9 mouse cellular contexts compared by ENCODE assay signal in the genomic region with DNA sequence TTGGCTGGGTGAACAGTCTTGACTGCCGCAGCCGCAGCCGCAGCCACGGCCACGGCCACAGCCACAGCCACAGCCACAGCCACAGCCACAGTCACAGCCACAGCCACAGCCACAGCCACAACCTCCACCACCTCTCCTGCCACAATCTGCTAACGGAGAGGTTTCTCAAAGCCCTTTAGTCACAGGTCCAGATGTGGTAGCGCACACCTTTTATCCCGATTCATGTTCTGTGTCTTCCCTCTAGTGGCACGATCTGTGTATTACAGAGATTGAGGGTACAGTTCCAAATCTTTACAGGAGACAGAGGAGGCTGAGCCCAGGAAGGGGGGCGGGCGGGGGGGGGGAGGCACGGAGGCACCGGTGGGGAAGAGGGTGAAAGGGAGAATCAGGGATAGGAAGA. TPM values are rescaled to one million over a fixed set of nuclear protein-coding genes. Genes with fewer than 3 reads are reported as not detected.
DNase-seq lines count a peak whose midpoint lies in the region; ATAC-seq and TF ChIP-seq lines count a peak whose summit lies in the region.
"Had no signal": no experiment of that assay in that cellular context is flagged by ENCODE, and none has a peak within 500 bp of the region (broad histone marks: within the 10 kb centered on the region; RNA-seq: fewer than 3 reads in every experiment).

No protein-coding gene starts in this region.

- TF ChIP-seq POLR2A in thymus, adult 2 months (IDR thresholded peaks at IDR 0.05; ENCODE audit: control insufficient read depth, extremely low read depth, insufficient read depth, low read length, poor library complexity): no peak

- H3K4me3 ChIP-seq in forebrain, embryonic 10.5 days: no peak overlapping the region
- no peak overlapping the region for H3K4me3 ChIP-seq in forebrain, embryonic 12.5 days (replicated peaks)
- H3K4me3 ChIP-seq in embryonic facial prominence, embryonic 11.5 days (ENCODE audit: low read depth, low read length): no peak overlapping the region
- H3K4me3 ChIP-seq in kidney, embryonic 14.5 days (ENCODE audit: low read length): no peak overlapping the region
- no peak overlapping the region for H3K4me3 ChIP-seq in lung, embryonic 15.5 days
- H3K4me3 ChIP-seq in thymus, adult 2 months (ENCODE audit: control insufficient read depth, insufficient read depth, low read length): no peak overlapping the region

- H3K36me3 ChIP-seq in forebrain, embryonic 10.5 days (replicated peaks): no peaks in the 10 kb centered on the region
- H3K36me3 ChIP-seq in forebrain, embryonic 12.5 days (replicated peaks): no peaks in the 10 kb centered on the region
- H3K36me3 ChIP-seq in embryonic facial prominence, embryonic 11.5 days (replicated peaks; ENCODE audit: control insufficient read depth, insufficient read depth, low read depth, low read length): no peaks in the 10 kb centered on the region
- H3K36me3 ChIP-seq in kidney, embryonic 14.5 days (ENCODE audit: control insufficient read depth, insufficient read depth, low read length): no peaks in the 10 kb centered on the region
- no peaks in the 10 kb centered on the region for H3K36me3 ChIP-seq in lung, embryonic 15.5 days
- no peaks in the 10 kb centered on the region for H3K36me3 ChIP-seq in thymus, adult 2 months (ENCODE audit: control insufficient read depth, insufficient read depth, low read length)

- no peaks in the 10 kb centered on the region; the same call in 1 of the 2 replicates for H3K9me3 ChIP-seq in forebrain, embryonic 10.5 days
- no peaks in the 10 kb centered on the region for H3K9me3 ChIP-seq in forebrain, embryonic 12.5 days
- no peaks in the 10 kb centered on the region for H3K9me3 ChIP-seq in embryonic facial prominence, embryonic 11.5 days (replicated peaks; ENCODE audit: control insufficient read depth, low read length)
- H3K9me3 ChIP-seq in kidney, embryonic 14.5 days (ENCODE audit: control insufficient read depth, low read length): no peaks in the 10 kb centered on the region
- H3K9me3 ChIP-seq in lung, embryonic 15.5 days: no peaks in the 10 kb centered on the region

- H3K27ac ChIP-seq in forebrain, embryonic 10.5 days: no peak overlapping the region
- no peak overlapping the region for H3K27ac ChIP-seq in forebrain, embryonic 12.5 days
- H3K27ac ChIP-seq in embryonic facial prominence, embryonic 11.5 days (replicated peaks; ENCODE audit: low read depth, low read length): no peak overlapping the region
- H3K27ac ChIP-seq in kidney, embryonic 14.5 days (ENCODE audit: low read depth, low read length): no peak overlapping the region
- peak overlapping the region; percentile 79 for H3K27ac ChIP-seq in lung, embryonic 15.5 days
- no peak overlapping the region for H3K27ac ChIP-seq in thymus, adult 2 months (ENCODE audit: control insufficient read depth, insufficient read depth, low read length)

- H3K27me3 ChIP-seq in forebrain, embryonic 10.5 days (ENCODE audit: poor library complexity, severe bottlenecking): peaks cover 4% of the 10 kb centered on the region
- 0 out of 2 replicates have a peak, but pooled peaks cover 3% of the 10 kb centered on the region for H3K27me3 ChIP-seq in forebrain, embryonic 12.5 days
- H3K27me3 ChIP-seq in embryonic facial prominence, embryonic 11.5 days (ENCODE audit: control insufficient read depth, insufficient read depth, low read length): no peaks in the 10 kb centered on the region
- H3K27me3 ChIP-seq in kidney, embryonic 14.5 days (ENCODE audit: control insufficient read depth, insufficient read depth, low read length): no peaks in the 10 kb centered on the region
- no peaks in the 10 kb centered on the region for H3K27me3 ChIP-seq in lung, embryonic 15.5 days
- H3K27me3 ChIP-seq in thymus, adult 2 months (ENCODE audit: control insufficient read depth, insufficient read depth, low read length): no peaks in the 10 kb centered on the region

- DNase-seq in forebrain, embryonic 10.5 days (ENCODE audit: extremely low spot score, low spot score): peak; percentile 32
- DNase-seq in 3134 (ENCODE audit: extremely low read depth, insufficient read length, low spot score): peak; percentile 56
- DNase-seq in adrenal gland, adult 2 months: peak; percentile 50
- DNase-seq in embryonic facial prominence, embryonic 11.5 days (ENCODE audit: low spot score): peak; percentile 80
- peak; percentile 61 for DNase-seq in thymus, adult 2 months

- H3K4me2 ChIP-seq in forebrain, embryonic 12.5 days: no peak overlapping the region
- no peak overlapping the region for H3K4me2 ChIP-seq in embryonic facial prominence, embryonic 11.5 days (ENCODE audit: low read depth, low read length)
- no peak overlapping the region for H3K4me2 ChIP-seq in kidney, embryonic 14.5 days (replicated peaks; ENCODE audit: low read depth, low read length)
- peak overlapping the region; percentile 15; the same call in 1 of the 2 replicates for H3K4me2 ChIP-seq in lung, embryonic 15.5 days

- peaks cover 8% of the 10 kb centered on the region for H3K4me1 ChIP-seq in forebrain, embryonic 10.5 days
- no peaks in the 10 kb centered on the region for H3K4me1 ChIP-seq in forebrain, embryonic 12.5 days
- H3K4me1 ChIP-seq in embryonic facial prominence, embryonic 11.5 days (ENCODE audit: control insufficient read depth, insufficient read depth, low read length): no peaks in the 10 kb centered on the region
- peaks cover 19% of the 10 kb centered on the region for H3K4me1 ChIP-seq in kidney, embryonic 14.5 days (ENCODE audit: control insufficient read depth, insufficient read depth, low read length)
- peaks cover 20% of the 10 kb centered on the region for H3K4me1 ChIP-seq in lung, embryonic 15.5 days
- peaks cover 7% of the 10 kb centered on the region; the same call in 1 of the 2 replicates for H3K4me1 ChIP-seq in thymus, adult 2 months (replicated peaks; ENCODE audit: control insufficient read depth, insufficient read depth, low read length)

- TF ChIP-seq CTCF in thymus, adult 2 months (IDR thresholded peaks at IDR 0.05; ENCODE audit: borderline replicate concordance, control insufficient read depth, extremely low read depth, insufficient read depth, low read length, poor library complexity): no peak

- H3K9ac ChIP-seq in forebrain, embryonic 12.5 days: no peak overlapping the region
- H3K9ac ChIP-seq in embryonic facial prominence, embryonic 11.5 days (replicated peaks; ENCODE audit: low read length): no peak overlapping the region
- H3K9ac ChIP-seq in kidney, embryonic 14.5 days (ENCODE audit: low read depth, low read length): no peak overlapping the region
- H3K9ac ChIP-seq in lung, embryonic 15.5 days: no peak overlapping the region

- WGBS in forebrain, embryonic 10.5 days: 53% methylated on average over 13 of the region's 13 CpGs
- WGBS in forebrain, embryonic 12.5 days: 52% methylated on average over 12 of the region's 13 CpGs
- 53% methylated on average over 13 of the region's 13 CpGs for WGBS in embryonic facial prominence, embryonic 11.5 days
- 58% methylated on average over 13 of the region's 13 CpGs for WGBS in kidney, embryonic 14.5 days
- WGBS in lung, embryonic 15.5 days: 44% methylated on average over 13 of the region's 13 CpGs
- 61% methylated on average over 13 of the region's 13 CpGs for WGBS in thymus, adult 2 months

- ATAC-seq in forebrain, embryonic 12.5 days (ENCODE audit: low FRiP score): no peak
- no peak for ATAC-seq in embryonic facial prominence, embryonic 11.5 days (replicated peaks; ENCODE audit: insufficient number of reproducible peaks, low FRiP score, low TSS enrichment, low read depth)
- ATAC-seq in kidney, embryonic 14.5 days (ENCODE audit: low FRiP score, low TSS enrichment): peak; percentile 22; the same call in 1 of the 2 replicates
- no peak for ATAC-seq in lung, embryonic 15.5 days (ENCODE audit: borderline replicate concordance, extremely low read depth, low FRiP score, low TSS enrichment)

RNA-seq across cellular contexts. Expression of gene Tacr2, which starts 9.3 kb away (rescaled TPM):
- polyA plus RNA-seq in forebrain, embryonic 10.5 days (2016; fragmentation: Nextera tagmentation; extraction: Ambion mirVana): not detected in 2 replicates
- polyA plus RNA-seq in forebrain, embryonic 12.5 days (2016; fragmentation: Nextera tagmentation; extraction: Ambion mirVana): not detected in 2 replicates
- 10 to 100 TPM; 21.8 to 64.4 TPM for total RNA-seq in adrenal gland, adult 2 months (2021)
- polyA plus RNA-seq in adrenal gland, adult 2 months (2012; rRNA removed): 146 and 235 TPM in 2 replicates
- polyA plus RNA-seq in embryonic facial prominence, embryonic 11.5 days (2014; fragmentation: Nextera tagmentation; extraction: Ambion mirVana): not detected in 2 replicates
- not detected in 2 replicates for polyA plus RNA-seq in kidney, embryonic 14.5 days (2014; fragmentation: Nextera tagmentation; extraction: Ambion mirVana)
- polyA plus RNA-seq in lung, embryonic 15.5 days (2015; fragmentation: Nextera tagmentation; extraction: Ambion mirVana): 0.56 and 0.72 TPM in 2 replicates
- 0.19 and 0.38 TPM in 2 replicates for polyA plus RNA-seq in thymus, adult 2 months (2012; rRNA removed)
- polyA plus RNA-seq: heart, embryonic 14.5 days had no signal

RNA-seq across cellular contexts. Expression of gene Tspan15, which starts 11.8 kb away (rescaled TPM):
- polyA plus RNA-seq in forebrain, embryonic 10.5 days (2016; fragmentation: Nextera tagmentation; extraction: Ambion mirVana): 20.3 and 21.9 TPM in 2 replicates
- polyA plus RNA-seq in forebrain, embryonic 12.5 days (2016; fragmentation: Nextera tagmentation; extraction: Ambion mirVana): 11.7 and 13.7 TPM in 2 replicates
- total RNA-seq in adrenal gland, adult 2 months (2021): 10 to 100 TPM; 14.4 to 22.5 TPM
- polyA plus RNA-seq in adrenal gland, adult 2 months (2012; rRNA removed): 66.3 and 71.2 TPM in 2 replicates
- 12.2 and 13.3 TPM in 2 replicates for polyA plus RNA-seq in embryonic facial prominence, embryonic 11.5 days (2014; fragmentation: Nextera tagmentation; extraction: Ambion mirVana)
- 31.4 and 36.0 TPM in 2 replicates for polyA plus RNA-seq in kidney, embryonic 14.5 days (2014; fragmentation: Nextera tagmentation; extraction: Ambion mirVana)
- 66.5 and 84.5 TPM in 2 replicates for polyA plus RNA-seq in lung, embryonic 15.5 days (2015; fragmentation: Nextera tagmentation; extraction: Ambion mirVana)
- polyA plus RNA-seq in thymus, adult 2 months (2012; rRNA removed): 12.7 and 13.7 TPM in 2 replicates

Comparison
In these comparisons a context has a peak if more than half of its experiments do, and no peak if none do; other contexts are left out.
1. RNA of gene Tacr2, which starts 9.3 kb away (polyA plus RNA-seq): 146 to 235 TPM in adrenal gland, adult 2 months; 0.56 to 0.72 TPM in lung, embryonic 15.5 days, 0.19 to 0.38 TPM in thymus, adult 2 months, not detected in kidney, embryonic 14.5 days, not detected in forebrain, embryonic 10.5 days, not detected in forebrain, embryonic 12.5 days and not detected in embryonic facial prominence, embryonic 11.5 days; every median in the first group is over 10 times any median in the second.
2. Peak in every context shown above with its lines, with median percentiles within 50 percentile points of each other: DNase-seq.